8 mouse cellular contexts compared by ENCODE assay signal in genomic region chr4:41506906-41507305, GRCm38 (mm10). TPM values are rescaled to one million over a fixed set of nuclear protein-coding genes. Genes with fewer than 3 reads are reported as not detected.
DNase-seq lines count a peak whose midpoint lies in the region; ATAC-seq lines count a peak whose summit lies in the region.

No protein-coding gene starts in this region.

- peak; percentile 83 for DNase-seq in adrenal gland, adult 8-10 months
- DNase-seq in embryo, embryonic 10.5 days (ENCODE audit: low spot score), result peak; percentile 93
- peak; percentile 87 for DNase-seq in gastrocnemius, postnatal 10 days
- DNase-seq in induced T-regulatory cell, adult 2 months (ENCODE audit: low read depth), result peak; percentile 80
- DNase-seq in left cerebral cortex, postnatal 14 days (ENCODE audit: low spot score in 2 of 2), result peak; percentile 84 to 85
- DNase-seq in right cerebral cortex, postnatal 14 days, result peak; percentile 81
- DNase-seq in urinary bladder, postnatal 14 days (ENCODE audit: low spot score), result peak; percentile 90

- intact Hi-C loops in left cerebral cortex, postnatal 14 days (cut with DNase I), result loop anchor here (5.0 kb wide), 1 partner anchor 40 kb away; the partner anchor contains the start of gene Nudt2

- peak; percentile 69 for ATAC-seq in megakaryocyte progenitor cell, adult 5-6 weeks (replicated peaks; ENCODE audit: poor library complexity)

RNA-seq across cellular contexts. Expression of gene AI464131, which starts 4.0 kb away (rescaled TPM):
- 10 to 100 TPM in 3 of 4 experiments, 1 to 10 TPM in 1; 9.1 to 13.8 (median 10.6) TPM for total RNA-seq in adrenal gland, adult 8-10 months (2022)
- 10 to 100 TPM; 75.2 to 77.4 TPM for total RNA-seq in gastrocnemius, postnatal 10 days (2021)
- total RNA-seq in left cerebral cortex, postnatal 14 days (2021), result 10 to 100 TPM; 42.6 to 44.7 TPM
- total RNA-seq in megakaryocyte progenitor cell, adult 5-6 weeks (2015), result not detected in 2 replicates
- 0.12 TPM in 1 of 2 replicates, not detected in the other for total RNA-seq in megakaryocyte progenitor cell, adult 5-6 weeks (2017)

RNA-seq across cellular contexts. Expression of gene 1110017D15Rik, which starts 10.2 kb away (rescaled TPM):
- total RNA-seq in adrenal gland, adult 8-10 months (2022), result under 1 TPM in 2 of 4 experiments, not detected in 2; 0.38 to 0.68 TPM
- under 1 TPM in 1 of 2 experiments, not detected in 1; 0.36 TPM for total RNA-seq in gastrocnemius, postnatal 10 days (2021)
- total RNA-seq in left cerebral cortex, postnatal 14 days (2021), result 1 to 10 TPM; 8.7 TPM
- not detected in 2 replicates for total RNA-seq in megakaryocyte progenitor cell, adult 5-6 weeks (2015)
- not detected in 2 replicates for total RNA-seq in megakaryocyte progenitor cell, adult 5-6 weeks (2017)

RNA-seq across cellular contexts. Expression of gene Nudt2, which starts 42.0 kb away (rescaled TPM):
- 10 to 100 TPM; 28.0 to 34.1 (median 32.0) TPM for total RNA-seq in adrenal gland, adult 8-10 months (2022)
- total RNA-seq in gastrocnemius, postnatal 10 days (2021), result 10 to 100 TPM; 25.8 to 26.3 TPM
- total RNA-seq in left cerebral cortex, postnatal 14 days (2021), result 10 to 100 TPM; 24.5 to 31.0 TPM
- 28.7 and 29.6 TPM in 2 replicates for total RNA-seq in megakaryocyte progenitor cell, adult 5-6 weeks (2015)
- 23.3 and 28.1 TPM in 2 replicates for total RNA-seq in megakaryocyte progenitor cell, adult 5-6 weeks (2017)

RNA-seq across cellular contexts. Expression of gene Kif24, which starts 42.2 kb away (rescaled TPM):
- total RNA-seq in adrenal gland, adult 8-10 months (2022), result 1 to 10 TPM; 1.5 to 3.2 (median 2.0) TPM
- 1 to 10 TPM; 1.6 to 3.3 TPM for total RNA-seq in gastrocnemius, postnatal 10 days (2021)
- total RNA-seq in left cerebral cortex, postnatal 14 days (2021), result 1 to 10 TPM; 1.4 to 1.5 TPM
- total RNA-seq in megakaryocyte progenitor cell, adult 5-6 weeks (2015), result 18.7 and 26.8 TPM in 2 replicates
- 14.3 and 16.2 TPM in 2 replicates for total RNA-seq in megakaryocyte progenitor cell, adult 5-6 weeks (2017)

Comparison
In these comparisons a context has a peak if more than half of its experiments do, and no peak if none do; other contexts are left out.
1. Peak in every context shown above with its lines: DNase-seq and ATAC-seq.
2. RNA of gene AI464131, which starts 4.0 kb away (total RNA-seq): 75.2 to 77.4 TPM in gastrocnemius, postnatal 10 days, 42.6 to 44.7 TPM in left cerebral cortex, postnatal 14 days and 9.1 to 13.8 TPM in adrenal gland, adult 8-10 months; 0.12 TPM in megakaryocyte progenitor cell, adult 5-6 weeks; every median in the first group is over 4 times any median in the second.
3. RNA of gene 1110017D15Rik, which starts 10.2 kb away (total RNA-seq): 8.7 TPM in left cerebral cortex, postnatal 14 days; 0.38 to 0.68 TPM in adrenal gland, adult 8-10 months, 0.36 TPM in gastrocnemius, postnatal 10 days and not detected in megakaryocyte progenitor cell, adult 5-6 weeks; every median in the first group is over 4 times any median in the second.